Mouse (Mus musculus) adipocyte (in vitro differentiated cells): ENCODE measurements at regions not wholly inside any gene's neighbourhood (a gene's known extent, or its start where the extent isn't known, plus 50 kb on each side); places are given as distances from the start of the nearest gene placed in this dataset.
A peak's percentile ranks its signal among the peaks of the same experiment; 100 is the strongest.

Experiments used
- DNase-seq: peaks from one replicate; pipeline ENCODE4 v3.0.0-alpha.2; 2016; ENCODE audit warnings: low spot score

GRCm38 (mm10) chr5:74121861-74122630, 53.8 kb upstream of the Usp46 start:
- DNase-seq, result peak; percentile 39

GRCm38 (mm10) chr5:74126015-74126896, 58.0 kb upstream of the Usp46 start:
- DNase-seq, result no peak

- no peak for DNase-seq
These were observed 59.3 kb upstream of the Usp46 start for GRCm38 (mm10) chr5:74127518-74127917.

GRCm38 (mm10) chr5:74129636-74130035, 61.4 kb upstream of the Usp46 start:
- no peak for DNase-seq

- DNase-seq, result no peak
These were observed 62.4 kb upstream of the Rasl11b start for GRCm38 (mm10) chr5:74132671-74133070.

- DNase-seq, result no peak
These were observed 58.7 kb upstream of the Rasl11b start for GRCm38 (mm10) chr5:74136377-74136776.

- DNase-seq, result no peak
These were observed 58.1 kb upstream of the Rasl11b start for GRCm38 (mm10) chr5:74136868-74137439.

- DNase-seq, result no peak
These were observed 51.1 kb upstream of the Rasl11b start for GRCm38 (mm10) chr5:74143994-74144393.

- DNase-seq, result no peak
These were observed 50.3 kb upstream of the Rasl11b start for GRCm38 (mm10) chr5:74144765-74145164.
